Mouse (Mus musculus): ENCODE results near the gene Gm9040. TPM values are rescaled to one million over a fixed set of nuclear protein-coding genes. Genes with fewer than 3 reads are reported as not detected.
"Not testable (repeated sequence)": the region's sequence is repeated elsewhere in the genome, so short reads cannot be mapped to it uniquely, and the experiment has no call there.

Gm9040 gene
- not detected in 2 replicates for polyA plus RNA-seq (2015; fragmentation: Nextera tagmentation; extraction: Ambion mirVana)

DNA sequence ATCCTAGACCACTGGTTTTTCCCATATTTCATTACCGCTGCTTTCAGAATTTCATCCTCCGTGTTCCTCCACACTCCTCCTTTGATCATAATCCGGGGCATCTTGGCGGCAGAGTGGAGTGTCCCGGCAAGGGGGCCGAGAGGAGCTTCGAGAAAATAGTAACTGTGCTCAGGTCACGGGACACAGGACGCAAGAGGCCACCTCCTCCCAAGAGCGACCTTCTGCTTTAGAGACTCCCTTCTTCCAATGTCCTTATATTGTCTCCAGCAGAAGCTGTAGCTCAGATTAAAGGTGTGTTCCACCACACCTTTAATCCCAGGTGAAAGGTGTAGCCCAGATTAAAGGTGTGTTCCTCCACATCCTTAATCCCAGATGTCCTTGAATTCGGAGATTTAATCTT is at the start of gene Gm9040:
Gm9040 (minus strand) TSS at position 101 of the 400 bp plus-strand sequence.
- H3K4me1 ChIP-seq (ENCODE audit: control insufficient read depth, insufficient read depth, low read length); ATAC-seq (ENCODE audit: insufficient read depth, low FRiP score); H3K36me3 ChIP-seq (ENCODE audit: control insufficient read depth, insufficient read depth, low read length); H3K9me3 ChIP-seq (replicated peaks; ENCODE audit: control insufficient read depth, low read length); H3K27ac ChIP-seq (ENCODE audit: low read length); H3K4me2 ChIP-seq (ENCODE audit: low read depth, low read length); H3K27me3 ChIP-seq (ENCODE audit: control insufficient read depth, insufficient read depth, low read length); H3K4me3 ChIP-seq (replicated peaks; ENCODE audit: low read length); H3K9ac ChIP-seq (ENCODE audit: low read length): not testable (repeated sequence)
- no CpG with 5 or more reads among the region's 11 CpGs for WGBS

DNA sequence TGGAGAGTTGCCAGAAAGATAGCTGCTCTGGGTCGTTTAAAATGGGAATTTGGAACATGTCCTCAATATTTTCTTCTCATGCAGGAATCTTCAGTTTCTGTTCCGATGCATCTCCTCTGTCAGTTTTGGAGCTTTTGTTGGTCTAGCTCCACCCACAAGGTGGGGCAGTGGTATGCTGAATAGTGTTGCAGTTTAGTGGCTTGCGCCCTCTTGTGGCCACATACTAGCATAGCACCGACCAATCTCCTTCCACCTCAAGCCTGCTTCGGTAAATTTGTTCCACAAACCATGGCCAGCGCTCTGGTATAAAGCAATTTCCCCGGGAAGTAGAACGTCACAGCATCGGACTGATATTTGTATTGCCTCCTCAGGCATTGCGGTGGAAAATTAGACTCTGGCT is 43.7 kb upstream of the Gm9040 start:
- Histone ChIP-seq H3K4me2 (ENCODE audit: low read depth, low read length) (peak overlapping the region; percentile 45), H3K27ac (ENCODE audit: low read length) (no peak overlapping the region), H3K9ac (ENCODE audit: low read length) (no peak overlapping the region), H3K36me3 (ENCODE audit: control insufficient read depth, insufficient read depth, low read length) (no peaks in the 10 kb centered on the region), H3K4me3 (replicated peaks; ENCODE audit: low read length) (peak overlapping the region; percentile 21), H3K9me3 (replicated peaks; ENCODE audit: control insufficient read depth, low read length) (no peaks in the 10 kb centered on the region), H3K27me3 (ENCODE audit: control insufficient read depth, insufficient read depth, low read length) (no peaks in the 10 kb centered on the region), H3K4me1 (ENCODE audit: control insufficient read depth, insufficient read depth, low read length) (no peaks in the 10 kb centered on the region)
- 4% methylated on average over 10 of the region's 10 CpGs for WGBS
- ATAC-seq (ENCODE audit: insufficient read depth, low FRiP score) = peak; percentile 71; the same call in 1 of the 2 replicates

DNA sequence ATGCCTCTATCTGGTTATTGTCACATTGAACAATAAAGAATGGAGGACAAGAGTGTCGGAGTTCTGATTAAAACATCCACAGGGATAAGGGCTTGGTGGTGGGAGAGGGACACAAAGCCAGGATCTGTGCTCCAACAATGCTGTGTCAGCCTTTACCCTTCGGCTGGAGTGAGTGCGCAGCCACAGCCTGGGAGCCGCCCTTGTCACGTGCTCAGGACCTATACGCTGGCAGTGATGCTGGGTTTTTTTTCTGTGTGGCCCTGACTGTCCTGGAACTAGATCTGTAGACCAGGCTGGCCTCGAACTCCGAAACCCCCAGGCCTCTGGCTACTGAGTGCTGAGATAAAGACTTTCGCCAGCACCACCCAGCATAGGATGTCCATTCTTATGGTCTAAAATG is 42.7 kb upstream of the Gm9040 start:
- Histone ChIP-seq H3K4me2 (ENCODE audit: low read depth, low read length) (no peak overlapping the region), H3K36me3 (ENCODE audit: control insufficient read depth, insufficient read depth, low read length) (no peaks in the 10 kb centered on the region), H3K27me3 (ENCODE audit: control insufficient read depth, insufficient read depth, low read length) (no peaks in the 10 kb centered on the region), H3K4me3 (replicated peaks; ENCODE audit: low read length) (no peak overlapping the region), H3K27ac (ENCODE audit: low read length) (no peak overlapping the region), H3K4me1 (ENCODE audit: control insufficient read depth, insufficient read depth, low read length) (no peaks in the 10 kb centered on the region), H3K9ac (ENCODE audit: low read length) (no peak overlapping the region), H3K9me3 (replicated peaks; ENCODE audit: control insufficient read depth, low read length) (no peaks in the 10 kb centered on the region)
- no peak for ATAC-seq (ENCODE audit: insufficient read depth, low FRiP score)
- WGBS = 91% methylated on average over 9 of the region's 9 CpGs

DNA sequence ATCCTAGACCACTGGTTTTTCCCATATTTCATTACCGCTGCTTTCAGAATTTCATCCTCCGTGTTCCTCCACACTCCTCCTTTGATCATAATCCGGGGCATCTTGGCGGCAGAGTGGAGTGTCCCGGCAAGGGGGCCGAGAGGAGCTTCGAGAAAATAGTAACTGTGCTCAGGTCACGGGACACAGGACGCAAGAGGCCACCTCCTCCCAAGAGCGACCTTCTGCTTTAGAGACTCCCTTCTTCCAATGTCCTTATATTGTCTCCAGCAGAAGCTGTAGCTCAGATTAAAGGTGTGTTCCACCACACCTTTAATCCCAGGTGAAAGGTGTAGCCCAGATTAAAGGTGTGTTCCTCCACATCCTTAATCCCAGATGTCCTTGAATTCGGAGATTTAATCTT is 27.2 kb upstream of the Gm9040 start, which contains the start of gene Gm9049:
Gm9049 (minus strand) TSS at position 101 of the 400 bp plus-strand sequence.
- not testable (repeated sequence) for H3K4me2 ChIP-seq (ENCODE audit: low read depth, low read length); H3K9me3 ChIP-seq (replicated peaks; ENCODE audit: control insufficient read depth, low read length); H3K36me3 ChIP-seq (ENCODE audit: control insufficient read depth, insufficient read depth, low read length); H3K27ac ChIP-seq (ENCODE audit: low read length); H3K4me1 ChIP-seq (ENCODE audit: control insufficient read depth, insufficient read depth, low read length); H3K4me3 ChIP-seq (replicated peaks; ENCODE audit: low read length); H3K27me3 ChIP-seq (ENCODE audit: control insufficient read depth, insufficient read depth, low read length); ATAC-seq (ENCODE audit: insufficient read depth, low FRiP score); H3K9ac ChIP-seq (ENCODE audit: low read length)
- 60% methylated on average over 1 of the region's 11 CpGs for WGBS

DNA sequence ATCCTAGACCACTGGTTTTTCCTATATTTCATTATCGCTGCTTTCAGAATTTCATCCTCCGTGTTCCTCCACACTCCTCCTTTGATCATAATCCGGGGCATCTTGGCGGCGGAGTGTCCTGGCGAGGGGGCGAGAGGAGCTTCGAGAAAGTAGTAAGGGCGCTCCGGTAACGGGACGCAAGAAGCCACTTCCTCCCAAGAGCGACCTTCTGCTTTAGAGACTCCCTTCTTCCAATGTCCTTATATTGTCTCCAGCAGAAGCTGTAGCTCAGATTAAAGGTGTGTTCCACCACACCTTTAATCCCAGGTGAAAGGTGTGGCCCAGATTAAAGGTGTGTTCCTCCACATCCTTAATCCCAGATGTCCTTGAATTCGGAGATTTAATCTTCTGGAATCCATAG is 21.8 kb upstream of the Gm9040 start, which contains the start of gene Gm9048:
Gm9048 (minus strand) TSS at position 101 of the 400 bp plus-strand sequence.
- 89% methylated on average over 1 of the region's 14 CpGs for WGBS
- ATAC-seq (ENCODE audit: insufficient read depth, low FRiP score); H3K36me3 ChIP-seq (ENCODE audit: control insufficient read depth, insufficient read depth, low read length): not testable (repeated sequence)

DNA sequence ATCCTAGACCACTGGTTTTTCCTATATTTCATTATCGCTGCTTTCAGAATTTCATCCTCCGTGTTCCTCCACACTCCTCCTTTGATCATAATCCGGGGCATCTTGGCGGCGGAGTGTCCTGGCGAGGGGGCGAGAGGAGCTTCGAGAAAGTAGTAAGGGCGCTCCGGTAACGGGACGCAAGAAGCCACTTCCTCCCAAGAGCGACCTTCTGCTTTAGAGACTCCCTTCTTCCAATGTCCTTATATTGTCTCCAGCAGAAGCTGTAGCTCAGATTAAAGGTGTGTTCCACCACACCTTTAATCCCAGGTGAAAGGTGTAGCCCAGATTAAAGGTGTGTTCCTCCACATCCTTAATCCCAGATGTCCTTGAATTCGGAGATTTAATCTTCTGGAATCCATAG is 16.4 kb upstream of the Gm9040 start, which contains the start of gene Gm9046:
Gm9046 (minus strand) TSS at position 101 of the 400 bp plus-strand sequence.
- H3K27ac ChIP-seq (ENCODE audit: low read length); H3K4me1 ChIP-seq (ENCODE audit: control insufficient read depth, insufficient read depth, low read length); H3K4me2 ChIP-seq (ENCODE audit: low read depth, low read length); H3K36me3 ChIP-seq (ENCODE audit: control insufficient read depth, insufficient read depth, low read length); H3K27me3 ChIP-seq (ENCODE audit: control insufficient read depth, insufficient read depth, low read length); ATAC-seq (ENCODE audit: insufficient read depth, low FRiP score); H3K9me3 ChIP-seq (replicated peaks; ENCODE audit: control insufficient read depth, low read length); H3K4me3 ChIP-seq (replicated peaks; ENCODE audit: low read length); H3K9ac ChIP-seq (ENCODE audit: low read length): not testable (repeated sequence)
- WGBS = no CpG with 5 or more reads among the region's 14 CpGs

More for the DNA sequence above, 21.8 kb upstream of the Gm9040 start, which contains the start of gene Gm9048:
- not testable (repeated sequence) for H3K4me2 ChIP-seq (ENCODE audit: low read depth, low read length); H3K27me3 ChIP-seq (ENCODE audit: control insufficient read depth, insufficient read depth, low read length); H3K9ac ChIP-seq (ENCODE audit: low read length); H3K27ac ChIP-seq (ENCODE audit: low read length); H3K4me3 ChIP-seq (replicated peaks; ENCODE audit: low read length); H3K9me3 ChIP-seq (replicated peaks; ENCODE audit: control insufficient read depth, low read length); H3K4me1 ChIP-seq (ENCODE audit: control insufficient read depth, insufficient read depth, low read length)

DNA sequence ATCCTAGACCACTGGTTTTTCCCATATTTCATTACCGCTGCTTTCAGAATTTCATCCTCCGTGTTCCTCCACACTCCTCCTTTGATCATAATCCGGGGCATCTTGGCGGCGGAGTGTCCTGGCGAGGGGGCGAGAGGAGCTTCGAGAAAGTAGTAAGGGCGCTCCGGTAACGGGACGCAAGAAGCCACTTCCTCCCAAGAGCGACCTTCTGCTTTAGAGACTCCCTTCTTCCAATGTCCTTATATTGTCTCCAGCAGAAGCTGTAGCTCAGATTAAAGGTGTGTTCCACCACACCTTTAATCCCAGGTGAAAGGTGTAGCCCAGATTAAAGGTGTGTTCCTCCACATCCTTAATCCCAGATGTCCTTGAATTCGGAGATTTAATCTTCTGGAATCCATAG is 11.0 kb upstream of the Gm9040 start, which contains the start of gene Gm9045:
Gm9045 (minus strand) TSS at position 101 of the 400 bp plus-strand sequence.
- not testable (repeated sequence) for H3K4me2 ChIP-seq (ENCODE audit: low read depth, low read length); ATAC-seq (ENCODE audit: insufficient read depth, low FRiP score); H3K27ac ChIP-seq (ENCODE audit: low read length); H3K9ac ChIP-seq (ENCODE audit: low read length); H3K4me3 ChIP-seq (replicated peaks; ENCODE audit: low read length); H3K9me3 ChIP-seq (replicated peaks; ENCODE audit: control insufficient read depth, low read length); H3K36me3 ChIP-seq (ENCODE audit: control insufficient read depth, insufficient read depth, low read length); H3K27me3 ChIP-seq (ENCODE audit: control insufficient read depth, insufficient read depth, low read length); H3K4me1 ChIP-seq (ENCODE audit: control insufficient read depth, insufficient read depth, low read length)
- no CpG with 5 or more reads among the region's 14 CpGs for WGBS

DNA sequence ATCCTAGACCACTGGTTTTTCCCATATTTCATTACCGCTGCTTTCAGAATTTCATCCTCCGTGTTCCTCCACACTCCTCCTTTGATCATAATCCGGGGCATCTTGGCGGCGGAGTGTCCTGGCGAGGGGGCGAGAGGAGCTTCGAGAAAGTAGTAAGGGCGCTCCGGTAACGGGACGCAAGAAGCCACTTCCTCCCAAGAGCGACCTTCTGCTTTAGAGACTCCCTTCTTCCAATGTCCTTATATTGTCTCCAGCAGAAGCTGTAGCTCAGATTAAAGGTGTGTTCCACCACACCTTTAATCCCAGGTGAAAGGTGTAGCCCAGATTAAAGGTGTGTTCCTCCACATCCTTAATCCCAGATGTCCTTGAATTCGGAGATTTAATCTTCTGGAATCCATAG is 5.5 kb upstream of the Gm9040 start, which contains the start of gene Gm9044:
Gm9044 (minus strand) TSS at position 101 of the 400 bp plus-strand sequence.
- ATAC-seq (ENCODE audit: insufficient read depth, low FRiP score); H3K27ac ChIP-seq (ENCODE audit: low read length); H3K4me2 ChIP-seq (ENCODE audit: low read depth, low read length); H3K27me3 ChIP-seq (ENCODE audit: control insufficient read depth, insufficient read depth, low read length); H3K36me3 ChIP-seq (ENCODE audit: control insufficient read depth, insufficient read depth, low read length); H3K4me3 ChIP-seq (replicated peaks; ENCODE audit: low read length); H3K4me1 ChIP-seq (ENCODE audit: control insufficient read depth, insufficient read depth, low read length); H3K9ac ChIP-seq (ENCODE audit: low read length); H3K9me3 ChIP-seq (replicated peaks; ENCODE audit: control insufficient read depth, low read length): not testable (repeated sequence)
- no CpG with 5 or more reads among the region's 14 CpGs for WGBS

DNA sequence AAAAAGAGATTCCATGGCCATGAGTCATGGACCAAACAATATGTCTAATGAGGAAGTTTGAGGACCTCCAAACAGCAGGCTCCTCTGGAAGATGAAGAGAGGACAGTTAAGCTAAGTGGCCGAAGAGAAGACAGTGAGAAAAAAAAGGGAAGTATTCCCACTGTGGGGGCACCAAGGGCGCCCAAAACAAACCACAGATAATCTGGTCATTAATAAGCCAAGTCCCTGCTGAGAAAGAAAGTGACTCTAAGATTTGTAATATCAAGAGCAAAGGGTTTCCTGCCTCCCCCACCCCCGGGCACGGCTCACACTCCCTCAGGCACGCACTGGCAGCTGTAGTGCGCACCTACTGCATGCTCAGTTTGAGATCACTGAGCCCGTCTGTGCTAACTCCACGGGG is 7.7 kb downstream of the Gm9040 start:
- Histone ChIP-seq H3K4me3 (replicated peaks; ENCODE audit: low read length) (no peak overlapping the region), H3K36me3 (ENCODE audit: control insufficient read depth, insufficient read depth, low read length) (no peaks in the 10 kb centered on the region), H3K4me1 (ENCODE audit: control insufficient read depth, insufficient read depth, low read length) (no peaks in the 10 kb centered on the region), H3K9ac (ENCODE audit: low read length) (no peak overlapping the region), H3K9me3 (replicated peaks; ENCODE audit: control insufficient read depth, low read length) (no peaks in the 10 kb centered on the region), H3K27me3 (ENCODE audit: control insufficient read depth, insufficient read depth, low read length) (no peaks in the 10 kb centered on the region), H3K4me2 (ENCODE audit: low read depth, low read length) (no peak overlapping the region), H3K27ac (ENCODE audit: low read length) (no peak overlapping the region)
- WGBS = 77% methylated on average over 8 of the region's 8 CpGs
- no peak for ATAC-seq (ENCODE audit: insufficient read depth, low FRiP score)
